Mouse (Mus musculus): Measurements from ENCODE around the gene Parp12.

Parp12 gene

DNA sequence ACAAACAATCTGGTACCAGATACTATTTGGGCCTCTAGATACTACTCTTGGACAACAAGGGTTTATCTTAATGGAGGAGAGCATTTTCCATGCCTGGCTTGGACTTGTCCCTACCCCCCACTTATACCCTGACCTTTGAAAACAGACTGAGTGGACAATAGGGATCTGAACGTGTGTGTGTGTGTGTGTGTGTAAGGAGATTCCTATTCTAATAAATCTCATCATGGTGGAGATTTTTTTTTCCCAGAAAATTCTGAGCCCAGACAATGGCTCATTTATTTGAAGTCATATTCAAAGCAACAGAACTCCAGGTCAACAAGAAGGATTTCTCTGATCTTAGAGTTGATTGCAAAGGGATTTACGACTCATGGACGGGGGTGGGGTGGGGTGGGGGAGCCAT, 59.2 kb downstream of the Parp12 start:
- DNase-seq (ENCODE audit: extremely low spot score, low spot score) = no peak

DNA sequence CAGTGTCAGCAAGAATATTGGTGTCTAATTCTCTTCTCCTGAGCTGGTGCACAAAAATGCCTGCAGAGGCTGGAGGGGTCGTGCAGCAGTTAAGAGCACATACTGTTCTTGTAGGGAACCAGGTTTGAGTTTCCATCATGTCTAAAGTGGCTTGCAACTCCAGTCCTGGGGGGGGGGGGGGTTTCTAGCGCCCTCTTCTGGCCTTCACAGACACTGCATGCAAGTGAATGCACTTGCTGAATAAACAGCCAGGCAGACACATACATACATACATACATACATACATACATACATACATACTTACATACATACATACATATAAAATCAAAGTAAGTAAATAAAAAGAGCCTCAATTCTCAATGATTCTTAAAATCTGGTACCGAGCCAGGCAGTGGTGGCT, 59.8 kb downstream of the Parp12 start:
- DNase-seq (ENCODE audit: extremely low spot score, low spot score) = peak; percentile 38

DNA sequence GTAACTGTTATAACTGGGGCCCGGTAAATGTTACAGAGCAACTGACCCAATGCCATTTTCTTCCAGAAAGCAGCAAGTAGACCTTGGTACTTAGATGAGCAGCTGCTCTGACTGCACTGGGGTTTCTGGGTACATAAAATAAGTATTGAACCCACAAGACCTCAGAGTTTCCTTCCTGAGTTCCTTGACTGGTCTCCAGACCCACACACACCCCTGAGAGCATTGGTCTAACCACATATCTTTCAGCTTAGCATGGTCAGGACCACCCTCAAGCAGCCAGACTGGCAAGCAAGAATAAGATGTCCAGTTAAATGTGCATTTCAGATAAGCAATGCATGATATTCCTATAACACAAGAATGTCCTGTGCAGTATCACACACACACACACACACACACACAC, 61.0 kb downstream of the Parp12 start:
- no peak for DNase-seq (ENCODE audit: extremely low spot score, low spot score)

DNA sequence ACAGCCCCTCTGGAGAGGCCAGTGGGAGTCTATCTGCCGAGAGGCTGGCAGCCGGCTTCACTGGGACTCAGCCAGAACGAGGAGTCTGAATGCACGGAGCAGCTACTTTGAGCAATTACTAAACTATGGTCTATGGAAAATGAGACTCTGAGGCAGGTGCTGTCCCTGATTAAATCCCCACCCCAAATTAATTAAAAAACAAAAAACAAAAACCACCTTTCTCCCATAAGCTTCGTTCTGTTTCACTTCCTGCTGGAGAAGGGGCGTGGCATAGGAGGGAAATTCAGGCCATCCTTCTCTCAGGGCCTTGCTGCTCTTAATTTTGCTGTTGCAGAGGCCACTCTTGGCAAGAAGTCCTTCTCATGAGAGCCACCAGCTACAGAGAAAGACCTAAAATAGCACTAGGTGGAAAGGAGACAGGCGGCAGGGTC, 62.3 kb downstream of the Parp12 start:
- no peak for DNase-seq (ENCODE audit: extremely low spot score, low spot score)

DNA sequence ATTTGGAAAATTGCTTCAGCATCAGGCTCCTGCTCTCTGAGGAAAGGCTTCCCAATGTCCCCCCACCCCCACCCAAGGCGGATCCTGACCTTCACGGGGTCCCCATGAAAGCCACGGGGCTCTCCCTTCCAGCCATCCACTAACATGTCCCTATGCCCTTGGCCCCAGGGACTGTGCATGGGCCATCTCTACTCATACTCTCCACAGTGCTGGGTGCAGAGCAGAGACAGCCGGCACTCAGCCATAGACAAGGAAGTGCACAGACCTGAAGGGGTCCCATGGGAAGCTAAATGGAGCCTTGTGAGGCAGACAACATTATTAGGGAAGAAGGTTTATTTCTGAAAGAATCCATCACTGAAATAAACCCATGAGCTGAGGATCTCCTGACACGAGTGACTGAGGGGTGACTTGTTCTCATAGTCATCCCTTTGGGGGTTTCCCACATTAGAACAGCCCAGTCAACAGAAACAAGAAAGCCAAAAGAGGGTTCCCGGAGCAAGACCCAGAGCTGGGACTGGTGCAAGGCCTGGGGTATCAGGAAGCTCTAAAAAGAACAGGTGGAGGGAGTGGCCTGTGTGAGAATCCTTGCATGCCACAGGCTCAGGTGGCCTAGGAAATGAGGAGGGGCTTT, 63.2 kb downstream of the Parp12 start:
- no peak for DNase-seq (ENCODE audit: extremely low spot score, low spot score)

DNA sequence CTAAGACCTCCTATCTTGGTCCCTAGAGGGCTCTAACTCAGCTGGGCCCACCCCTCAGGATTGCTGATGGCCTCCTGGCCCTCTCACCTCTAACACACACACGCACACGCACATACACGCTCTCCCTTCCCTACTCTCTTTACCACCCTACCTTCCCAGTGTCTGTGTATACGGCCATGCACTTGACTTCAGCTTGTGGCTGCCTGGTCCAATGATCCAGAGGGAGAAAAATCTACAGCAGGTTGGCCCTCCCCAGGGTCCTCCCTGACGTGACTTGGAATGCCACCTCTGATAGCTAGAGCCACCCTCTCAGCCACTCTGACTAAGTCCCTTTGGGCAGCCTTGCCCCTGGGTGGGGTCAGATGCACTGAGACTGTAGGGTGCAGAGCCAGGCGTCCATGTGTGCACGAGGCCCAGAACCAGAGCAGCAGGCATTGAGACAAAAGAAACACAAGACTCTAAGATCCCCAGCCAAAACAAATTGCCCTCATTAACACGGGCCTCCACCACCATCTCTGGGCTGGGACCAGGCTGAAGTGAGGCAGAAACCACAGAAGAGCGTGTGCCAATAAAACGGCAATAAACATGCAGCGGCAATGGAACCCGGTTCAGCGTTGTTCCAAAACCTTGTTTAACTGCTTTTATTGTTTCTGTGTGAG, 63.8 kb downstream of the Parp12 start:
- DNase-seq (ENCODE audit: extremely low spot score, low spot score) = no peak

DNA sequence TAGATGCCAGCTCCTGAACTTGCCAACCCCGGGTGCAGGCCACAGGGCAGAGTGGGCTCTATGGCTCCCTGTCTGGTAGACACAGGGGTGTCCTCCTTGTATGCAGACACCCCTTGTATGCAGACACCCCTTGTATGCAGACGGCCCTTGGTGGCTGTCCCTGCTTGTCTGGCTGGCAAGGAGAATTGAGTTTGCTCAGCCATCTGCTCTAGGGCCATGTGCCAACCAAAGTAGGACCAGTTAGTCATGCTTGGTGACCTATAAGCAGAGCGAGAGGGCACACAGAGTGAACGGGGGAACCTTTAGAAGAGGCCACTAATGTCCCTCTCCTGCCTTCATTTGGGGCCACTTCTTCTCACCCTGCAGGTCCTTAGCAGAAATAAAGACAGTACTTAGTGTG, 65.5 kb downstream of the Parp12 start:
- DNase-seq (ENCODE audit: extremely low spot score, low spot score) = no peak

DNA sequence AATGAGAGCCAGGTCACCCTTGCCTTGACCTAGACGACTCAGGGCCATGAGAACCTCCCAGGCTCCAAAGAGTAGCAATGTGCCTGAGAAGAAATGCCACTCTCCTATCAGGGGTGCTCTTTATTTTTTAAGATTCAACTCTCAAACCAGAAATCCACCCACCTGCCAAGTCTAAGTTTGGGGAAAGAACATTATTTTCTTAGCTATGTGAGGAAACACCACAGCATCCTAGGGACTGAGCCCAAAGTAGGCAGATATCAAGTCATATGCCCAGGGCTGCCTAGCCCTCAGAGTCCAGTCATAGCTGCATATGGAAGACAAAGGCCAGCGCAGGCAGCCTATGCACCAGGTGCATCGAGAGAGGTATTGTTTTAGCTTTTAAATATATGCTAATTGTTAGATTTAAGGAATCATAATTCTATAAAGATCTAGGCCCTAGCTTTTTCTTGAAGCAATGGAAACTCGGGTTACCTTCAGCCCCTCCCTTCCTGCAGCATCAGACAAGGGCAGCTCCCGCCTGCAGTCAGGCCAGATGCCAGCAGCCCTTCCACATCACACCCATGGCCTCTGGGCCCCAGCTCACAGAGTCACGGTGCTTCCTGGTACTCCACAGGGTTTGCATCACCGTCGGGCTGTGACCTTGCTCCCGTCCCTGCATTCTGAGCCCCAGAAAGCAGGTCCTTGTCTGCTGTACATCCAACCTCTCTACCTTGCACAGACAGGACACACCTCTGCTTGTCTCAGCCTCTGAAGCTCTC, 66.2 kb downstream of the Parp12 start:
- DNase-seq (ENCODE audit: extremely low spot score, low spot score) = no peak

DNA sequence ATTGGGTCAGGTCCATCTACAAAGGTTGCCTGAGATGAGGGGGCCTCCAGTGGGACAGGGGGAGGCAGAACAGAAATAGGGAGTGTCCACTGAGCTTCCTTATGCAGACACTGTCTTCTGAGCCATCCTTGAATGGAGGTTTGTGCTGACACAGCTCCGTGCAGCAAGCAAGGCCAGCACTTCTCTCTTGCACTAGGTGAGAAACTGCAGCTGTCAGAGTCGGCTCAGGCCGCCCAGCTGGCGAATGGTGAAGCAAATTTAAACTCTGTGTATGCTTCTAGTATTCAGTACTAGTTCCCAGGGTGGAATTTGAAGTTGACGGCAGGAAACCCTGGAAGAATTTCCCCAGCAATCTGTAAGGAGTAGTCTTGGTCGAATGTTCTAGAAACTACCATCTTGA, 67.3 kb downstream of the Parp12 start:
- DNase-seq (ENCODE audit: extremely low spot score, low spot score) = no peak

DNA sequence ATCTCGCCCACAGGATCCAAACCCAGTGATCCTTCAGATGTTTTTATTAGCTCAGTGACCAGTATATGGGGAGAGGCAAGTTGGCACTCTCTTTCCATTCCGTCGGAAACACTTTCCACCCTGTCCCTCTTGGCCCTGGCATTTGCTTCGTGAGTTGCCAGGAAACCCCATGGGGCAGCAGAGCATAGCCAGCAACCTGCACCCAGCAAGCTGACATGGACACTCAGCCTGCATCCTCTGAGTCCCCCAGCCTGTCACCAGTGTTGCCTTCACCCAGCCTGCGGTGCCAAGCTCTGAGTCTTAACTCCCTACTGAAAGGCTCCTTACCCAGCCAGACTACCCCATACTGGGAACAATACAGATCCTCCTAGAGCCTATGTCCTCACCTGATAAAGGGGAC, 69.0 kb downstream of the Parp12 start:
- DNase-seq (ENCODE audit: extremely low spot score, low spot score) = no peak

DNA sequence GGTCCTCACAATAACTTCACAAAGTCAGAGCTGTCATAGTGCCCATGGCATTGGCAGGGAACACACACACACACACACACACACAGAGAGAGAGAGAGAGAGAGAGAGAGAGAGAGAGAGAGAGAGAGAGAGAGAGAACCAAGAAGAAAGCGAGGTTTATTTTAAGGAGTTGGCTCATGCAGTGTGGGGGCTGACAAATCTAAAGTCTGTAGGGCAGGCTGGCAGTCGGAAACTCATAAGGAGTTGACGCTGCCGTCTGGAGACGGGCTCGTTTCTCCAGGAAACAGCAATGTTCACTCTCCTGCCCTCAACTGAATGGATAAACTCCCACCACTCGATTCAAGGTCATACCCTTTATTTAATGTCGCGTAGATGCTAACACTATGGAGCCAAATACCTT, 77.7 kb downstream of the Parp12 start:
- DNase-seq (ENCODE audit: extremely low spot score, low spot score) = no peak

Measured in neural tube, embryonic 10.5 days (tissue).